Mouse (Mus musculus): Measurements from ENCODE around the gene Lce1e. TPM values are rescaled to one million over a fixed set of nuclear protein-coding genes. Genes with fewer than 3 reads are reported as not detected.

Gene Lce1e
- polyA plus RNA-seq, 1 experiment from 2014 or later: not detected

- no peak within 1 kb of the TSS for H3K9ac ChIP-seq (ENCODE audit: low read depth, low read length)
- H3K9me3 ChIP-seq (replicated peaks; ENCODE audit: control insufficient read depth, low read length): no peaks in the 10 kb centered on the region
- H3K4me2 ChIP-seq (ENCODE audit: low read depth, low read length): no peak within 1 kb of the TSS
- no peak within 1 kb of the TSS for H3K27ac ChIP-seq (ENCODE audit: low read length)
- WGBS (ENCODE audit: insufficient replicate concordance): 37% methylated on average over 2 of the region's 2 CpGs
- no peaks in the 10 kb centered on the region for H3K36me3 ChIP-seq (ENCODE audit: control insufficient read depth, insufficient read depth)
- no peaks in the 10 kb centered on the region for H3K27me3 ChIP-seq (ENCODE audit: control insufficient read depth, insufficient read depth, low read depth, low read length)
- no peak for ATAC-seq (ENCODE audit: low read depth)
- no peak within 1 kb of the TSS for H3K4me3 ChIP-seq (ENCODE audit: low read depth, low read length)
- no peaks in the 10 kb centered on the region for H3K4me1 ChIP-seq (ENCODE audit: control insufficient read depth, low read depth, low read length)
Observed at GRCm38 (mm10) chr3:92687110-92687509, 21.8 kb downstream of the Lce1e start, which contains the start of gene Lce1d. TSS of gene Lce1d (minus strand) at chr3:92687210.

GRCm38 (mm10) chr3:92678947-92679346 lies 29.9 kb downstream of the Lce1e start, which contains the start of gene Lce1c:
TSS of gene Lce1c (plus strand) at chr3:92679247.
- Histone ChIP-seq H3K9me3 (replicated peaks; ENCODE audit: control insufficient read depth, low read length) (no peaks in the 10 kb centered on the region), H3K27me3 (ENCODE audit: control insufficient read depth, insufficient read depth, low read depth, low read length) (no peaks in the 10 kb centered on the region), H3K4me3 (ENCODE audit: low read depth, low read length) (no peak within 1 kb of the TSS), H3K4me2 (ENCODE audit: low read depth, low read length) (no peak within 1 kb of the TSS), H3K36me3 (ENCODE audit: control insufficient read depth, insufficient read depth) (no peaks in the 10 kb centered on the region), H3K27ac (ENCODE audit: low read length) (no peak within 1 kb of the TSS), H3K9ac (ENCODE audit: low read depth, low read length) (no peak within 1 kb of the TSS), H3K4me1 (ENCODE audit: control insufficient read depth, low read depth, low read length) (no peaks in the 10 kb centered on the region)
- WGBS (ENCODE audit: insufficient replicate concordance): 64% methylated on average over 4 of the region's 4 CpGs
- no peak for ATAC-seq (ENCODE audit: low read depth)

- Histone ChIP-seq H3K27me3 (ENCODE audit: control insufficient read depth, insufficient read depth, low read depth, low read length) (no peaks in the 10 kb centered on the region), H3K36me3 (ENCODE audit: control insufficient read depth, insufficient read depth) (no peaks in the 10 kb centered on the region), H3K27ac (ENCODE audit: low read length) (no peak within 1 kb of the TSS), H3K4me2 (ENCODE audit: low read depth, low read length) (no peak within 1 kb of the TSS), H3K4me3 (ENCODE audit: low read depth, low read length) (no peak within 1 kb of the TSS), H3K4me1 (ENCODE audit: control insufficient read depth, low read depth, low read length) (no peaks in the 10 kb centered on the region), H3K9me3 (replicated peaks; ENCODE audit: control insufficient read depth, low read length) (no peaks in the 10 kb centered on the region), H3K9ac (ENCODE audit: low read depth, low read length) (no peak within 1 kb of the TSS)
- no peak for ATAC-seq (ENCODE audit: low read depth)
Observed at GRCm38 (mm10) chr3:92670215-92670614, 38.7 kb downstream of the Lce1e start, which contains the start of gene Lce1a2. TSS of gene Lce1a2 (minus strand) at chr3:92670315.

Other genes with a start within 250 kb of the Lce1e start
- gene Sprr1a, start 223.2 kb downstream of the Lce1e start, polyA plus RNA-seq (2015; fragmentation: Nextera tagmentation; extraction: Ambion mirVana): 0.15 TPM in 1 of 2 replicates, not detected in the other
- not detected in 2 replicates for gene Sprr4, start 208.6 kb downstream of the Lce1e start, polyA plus RNA-seq (2015; fragmentation: Nextera tagmentation; extraction: Ambion mirVana)
- gene 2310046K23Rik, start 174.6 kb downstream of the Lce1e start, polyA plus RNA-seq (2015; fragmentation: Nextera tagmentation; extraction: Ambion mirVana): not detected in 2 replicates
- not detected in 2 replicates for gene Ivl, start 135.3 kb downstream of the Lce1e start, polyA plus RNA-seq (2015; fragmentation: Nextera tagmentation; extraction: Ambion mirVana)
- gene Smcp, start 120.1 kb downstream of the Lce1e start, polyA plus RNA-seq (2015; fragmentation: Nextera tagmentation; extraction: Ambion mirVana): 0.13 and 0.24 TPM in 2 replicates
- gene 2210017I01Rik, start 101.6 kb downstream of the Lce1e start, polyA plus RNA-seq (2015; fragmentation: Nextera tagmentation; extraction: Ambion mirVana): not detected in 2 replicates
- gene Lce6a, start 87.4 kb downstream of the Lce1e start, polyA plus RNA-seq (2015; fragmentation: Nextera tagmentation; extraction: Ambion mirVana): 0.11 TPM in 1 of 2 replicates, not detected in the other
- not detected in 2 replicates for gene Lce1a1, start 60.8 kb downstream of the Lce1e start, polyA plus RNA-seq (2015; fragmentation: Nextera tagmentation; extraction: Ambion mirVana)
- gene Lce1b, start 52.1 kb downstream of the Lce1e start, polyA plus RNA-seq (2015; fragmentation: Nextera tagmentation; extraction: Ambion mirVana): not detected in 2 replicates
- gene Lce1a2, start 38.8 kb downstream of the Lce1e start, polyA plus RNA-seq (2015; fragmentation: Nextera tagmentation; extraction: Ambion mirVana): not detected in 2 replicates
- not detected in 2 replicates for gene Lce1c, start 29.8 kb downstream of the Lce1e start, polyA plus RNA-seq (2015; fragmentation: Nextera tagmentation; extraction: Ambion mirVana)
- gene Lce1d, start 21.9 kb downstream of the Lce1e start, polyA plus RNA-seq (2015; fragmentation: Nextera tagmentation; extraction: Ambion mirVana): not detected in 2 replicates
- gene Lce1f, start 11.3 kb upstream of the Lce1e start, polyA plus RNA-seq (2015; fragmentation: Nextera tagmentation; extraction: Ambion mirVana): not detected in 2 replicates
- not detected in 2 replicates for gene Gm38119, start 30.0 kb upstream of the Lce1e start, polyA plus RNA-seq (2015; fragmentation: Nextera tagmentation; extraction: Ambion mirVana)
- not detected in 2 replicates for gene Lce1g, start 43.3 kb upstream of the Lce1e start, polyA plus RNA-seq (2015; fragmentation: Nextera tagmentation; extraction: Ambion mirVana)
- gene Lce1h, start 56.0 kb upstream of the Lce1e start, polyA plus RNA-seq (2015; fragmentation: Nextera tagmentation; extraction: Ambion mirVana): not detected in 2 replicates
- not detected in 2 replicates for gene Lce1i, start 69.8 kb upstream of the Lce1e start, polyA plus RNA-seq (2015; fragmentation: Nextera tagmentation; extraction: Ambion mirVana)
- not detected in 2 replicates for gene Lce1j, start 81.4 kb upstream of the Lce1e start, polyA plus RNA-seq (2015; fragmentation: Nextera tagmentation; extraction: Ambion mirVana)
- gene Lce1k, start 98.8 kb upstream of the Lce1e start, polyA plus RNA-seq (2015; fragmentation: Nextera tagmentation; extraction: Ambion mirVana): not detected in 2 replicates
- not detected in 2 replicates for gene Kprp, start 118.2 kb upstream of the Lce1e start, polyA plus RNA-seq (2015; fragmentation: Nextera tagmentation; extraction: Ambion mirVana)
- gene Lce1l, start 142.2 kb upstream of the Lce1e start, polyA plus RNA-seq (2015; fragmentation: Nextera tagmentation; extraction: Ambion mirVana): not detected in 2 replicates
- not detected in 2 replicates for gene 2310050C09Rik, start 161.1 kb upstream of the Lce1e start, polyA plus RNA-seq (2015; fragmentation: Nextera tagmentation; extraction: Ambion mirVana)
- not detected in 2 replicates for gene Lce3a, start 217.2 kb upstream of the Lce1e start, polyA plus RNA-seq (2015; fragmentation: Nextera tagmentation; extraction: Ambion mirVana)
- gene Lce3b, start 223.9 kb upstream of the Lce1e start, polyA plus RNA-seq (2015; fragmentation: Nextera tagmentation; extraction: Ambion mirVana): not detected in 2 replicates
- gene Lce3c, start 235.4 kb upstream of the Lce1e start, polyA plus RNA-seq (2015; fragmentation: Nextera tagmentation; extraction: Ambion mirVana): not detected in 2 replicates
- gene Lce3d, start 248.3 kb upstream of the Lce1e start, polyA plus RNA-seq (2015; fragmentation: Nextera tagmentation; extraction: Ambion mirVana): not detected in 2 replicates

Measured in liver, embryonic 16.5 days (tissue).